Mouse (Mus musculus) embryonic stem cell, embryonic (primary cell): ENCODE results near the gene Gnai3.

Experiments
- CTCF ChIA-PET, 4 experiments: fragments of 300-600 bp in 2 of 4; fragments of 350-600 bp in 2 of 4; sonication (Branson Sonifier 250); formaldehyde crosslinking; loops; one replicate each; lab custom pipeline; 2022; ENCODE audit warnings: inconsistent platforms in 2 of 4; lab: Charles Lee
- POLR2A ChIA-PET, 4 experiments: fragments of 300-600 bp in 2 of 4; fragments of 350-600 bp in 2 of 4; sonication (Branson Sonifier 250); formaldehyde crosslinking; loops; one replicate each; lab custom pipeline; 2022; ENCODE audit warnings: antibody characterized with exemption in 4 of 4, inconsistent platforms in 1 of 4; lab: Charles Lee

The Gnai3 gene

DNA sequence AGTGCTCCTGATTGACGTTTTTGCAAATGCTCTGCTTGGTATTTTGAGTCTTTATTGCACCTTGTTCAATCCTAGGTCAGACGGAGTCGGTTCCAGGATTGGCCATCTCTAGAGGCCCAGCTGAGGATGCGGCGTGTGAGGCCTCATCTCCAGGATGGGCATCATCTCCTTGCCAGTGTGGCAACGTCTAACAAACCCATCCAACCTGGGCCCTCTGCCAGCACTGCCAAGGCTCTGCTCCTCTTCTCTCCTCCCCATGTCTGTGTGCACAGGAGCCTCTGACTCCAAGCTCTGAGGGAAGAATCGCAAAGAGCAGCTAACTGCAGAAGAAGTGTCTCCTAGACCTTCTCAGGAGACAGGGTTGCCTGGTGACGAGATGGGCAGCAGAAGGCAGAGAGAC lies 83.3 kb downstream of the Gnai3 start:
- ChIA-PET CTCF (interaction anchor here in 2 of 4 experiments (0.7 to 2.7 kb wide), 4 partner anchors 13 to 363 kb away, joined by 3 to 8 read pairs (median 4); partner anchors contain the start of gene Gstm4 (in 1 of the 2)), POLR2A (interaction anchor here in 1 of 4 experiments (2.3 kb wide), 1 partner anchor 10 kb away, joined by 5 read pairs; no protein-coding TSS in a partner anchor)

DNA sequence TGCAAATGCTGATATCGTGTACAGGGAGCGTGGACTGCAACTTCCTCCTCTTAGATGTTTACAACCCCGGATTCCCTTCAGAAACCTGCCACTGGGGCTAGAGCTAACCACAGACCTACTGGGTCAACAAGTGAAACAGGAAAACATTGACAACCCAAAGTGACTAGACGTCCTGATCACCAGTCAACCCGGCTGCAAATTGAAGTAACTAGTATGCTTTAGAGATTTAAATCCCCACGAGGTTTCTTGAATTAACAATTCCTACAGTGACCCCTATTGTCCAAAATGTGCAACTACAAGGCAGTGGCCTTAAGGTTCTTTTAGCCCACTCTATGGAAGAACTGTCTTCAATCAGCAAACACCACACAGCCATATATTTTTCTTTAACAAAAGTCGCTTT lies 84.5 kb downstream of the Gnai3 start:
- CTCF ChIA-PET, result interaction anchor here in 2 of 4 experiments (0.6 to 2.7 kb wide), 4 partner anchors 112 to 398 kb away, joined by 3 to 8 read pairs (median 6); partner anchors contain the start of gene Gstm6 (in 1 of the 2)
- POLR2A ChIA-PET, result interaction anchor here in 1 of 4 experiments (0.6 to 2.3 kb wide), 4 partner anchors 11 to 75 kb away, joined by 3 to 5 read pairs (median 4); partner anchors contain the start of gene Gstm2
